Mouse (Mus musculus): ENCODE measurements around the gene Dmrta2. TPM values are rescaled to one million over a fixed set of nuclear protein-coding genes. Genes with fewer than 3 reads are reported as not detected.

The Dmrta2 gene
- polyA plus RNA-seq, 1 experiment from 2014 or later = 0.86 TPM

- Histone ChIP-seq H3K9ac (replicated peaks; ENCODE audit: low read length) (no peak overlapping the region), H3K27me3 (ENCODE audit: control insufficient read depth, insufficient read depth, low read length) (peaks cover 62% of the 10 kb centered on the region), H3K4me1 (ENCODE audit: control insufficient read depth, insufficient read depth, low read length) (peaks cover 2% of the 10 kb centered on the region), H3K36me3 (replicated peaks; ENCODE audit: control insufficient read depth, insufficient read depth, low read depth, low read length) (no peaks in the 10 kb centered on the region), H3K27ac (replicated peaks; ENCODE audit: low read depth, low read length) (no peak overlapping the region), H3K4me2 (ENCODE audit: low read depth, low read length) (no peak overlapping the region), H3K4me3 (ENCODE audit: low read depth, low read length) (no peak overlapping the region), H3K9me3 (replicated peaks; ENCODE audit: control insufficient read depth, low read length) (no peaks in the 10 kb centered on the region)
- WGBS = 3% methylated on average over 13 of the region's 13 CpGs
- no peak for DNase-seq (ENCODE audit: low spot score)
- no peak for ATAC-seq (replicated peaks; ENCODE audit: insufficient number of reproducible peaks, low FRiP score, low TSS enrichment, low read depth)
These were observed 9.0 kb downstream of the Dmrta2 start for GRCm38 (mm10) chr4:109986748-109987355.

GRCm38 (mm10) chr4:109987560-109988362, 9.9 kb downstream of the Dmrta2 start:
- no peak overlapping the region for H3K4me2 ChIP-seq (ENCODE audit: low read depth, low read length)
- H3K36me3 ChIP-seq (replicated peaks; ENCODE audit: control insufficient read depth, insufficient read depth, low read depth, low read length) = no peaks in the 10 kb centered on the region
- H3K9ac ChIP-seq (replicated peaks; ENCODE audit: low read length) = no peak overlapping the region
- peaks cover 52% of the 10 kb centered on the region for H3K27me3 ChIP-seq (ENCODE audit: control insufficient read depth, insufficient read depth, low read length)
- ATAC-seq (replicated peaks; ENCODE audit: insufficient number of reproducible peaks, low FRiP score, low TSS enrichment, low read depth) = no peak
- peaks cover 2% of the 10 kb centered on the region; the same call in 1 of the 2 replicates for H3K4me1 ChIP-seq (ENCODE audit: control insufficient read depth, insufficient read depth, low read length)
- no peaks in the 10 kb centered on the region for H3K9me3 ChIP-seq (replicated peaks; ENCODE audit: control insufficient read depth, low read length)
- under 1% methylated on average over 20 of the region's 20 CpGs for WGBS
- H3K27ac ChIP-seq (replicated peaks; ENCODE audit: low read depth, low read length) = no peak overlapping the region
- no peak for DNase-seq (ENCODE audit: low spot score)
- H3K4me3 ChIP-seq (ENCODE audit: low read depth, low read length) = no peak overlapping the region

- no peak for ATAC-seq (replicated peaks; ENCODE audit: insufficient number of reproducible peaks, low FRiP score, low TSS enrichment, low read depth)
- 7% methylated on average over 4 of the region's 5 CpGs for WGBS
These were observed 10.6 kb downstream of the Dmrta2 start for GRCm38 (mm10) chr4:109988411-109988810.

GRCm38 (mm10) chr4:109989213-109989612, 11.4 kb downstream of the Dmrta2 start:
- H3K27ac ChIP-seq (replicated peaks; ENCODE audit: low read depth, low read length) = no peak overlapping the region
- ATAC-seq (replicated peaks; ENCODE audit: insufficient number of reproducible peaks, low FRiP score, low TSS enrichment, low read depth) = no peak
- H3K4me1 ChIP-seq (ENCODE audit: control insufficient read depth, insufficient read depth, low read length) = no peaks in the 10 kb centered on the region
- DNase-seq (ENCODE audit: low spot score) = no peak
- H3K36me3 ChIP-seq (replicated peaks; ENCODE audit: control insufficient read depth, insufficient read depth, low read depth, low read length) = no peaks in the 10 kb centered on the region
- H3K4me3 ChIP-seq (ENCODE audit: low read depth, low read length) = no peak overlapping the region
- 29% methylated on average over 6 of the region's 6 CpGs for WGBS
- no peak overlapping the region for H3K4me2 ChIP-seq (ENCODE audit: low read depth, low read length)
- peaks cover 43% of the 10 kb centered on the region for H3K27me3 ChIP-seq (ENCODE audit: control insufficient read depth, insufficient read depth, low read length)
- no peak overlapping the region for H3K9ac ChIP-seq (replicated peaks; ENCODE audit: low read length)
- no peaks in the 10 kb centered on the region for H3K9me3 ChIP-seq (replicated peaks; ENCODE audit: control insufficient read depth, low read length)

More at GRCm38 (mm10) chr4:109988411-109988810, 10.6 kb downstream of the Dmrta2 start:
- no peak for DNase-seq (ENCODE audit: low spot score)
- Histone ChIP-seq H3K36me3 (replicated peaks; ENCODE audit: control insufficient read depth, insufficient read depth, low read depth, low read length) (no peaks in the 10 kb centered on the region), H3K27me3 (ENCODE audit: control insufficient read depth, insufficient read depth, low read length) (peaks cover 51% of the 10 kb centered on the region), H3K4me1 (ENCODE audit: control insufficient read depth, insufficient read depth, low read length) (peaks cover 2% of the 10 kb centered on the region; the same call in 1 of the 2 replicates), H3K27ac (replicated peaks; ENCODE audit: low read depth, low read length) (no peak overlapping the region), H3K4me3 (ENCODE audit: low read depth, low read length) (no peak overlapping the region), H3K9me3 (replicated peaks; ENCODE audit: control insufficient read depth, low read length) (no peaks in the 10 kb centered on the region), H3K9ac (replicated peaks; ENCODE audit: low read length) (no peak overlapping the region), H3K4me2 (ENCODE audit: low read depth, low read length) (no peak overlapping the region)

GRCm38 (mm10) chr4:110006044-110006443, 28.2 kb downstream of the Dmrta2 start:
- WGBS = 97% methylated on average over 1 of the region's 1 CpGs
- Histone ChIP-seq H3K4me3 (ENCODE audit: low read depth, low read length) (no peak overlapping the region), H3K36me3 (replicated peaks; ENCODE audit: control insufficient read depth, insufficient read depth, low read depth, low read length) (no peaks in the 10 kb centered on the region), H3K27me3 (ENCODE audit: control insufficient read depth, insufficient read depth, low read length) (no peaks in the 10 kb centered on the region), H3K4me2 (ENCODE audit: low read depth, low read length) (no peak overlapping the region), H3K4me1 (ENCODE audit: control insufficient read depth, insufficient read depth, low read length) (no peaks in the 10 kb centered on the region), H3K9me3 (replicated peaks; ENCODE audit: control insufficient read depth, low read length) (no peaks in the 10 kb centered on the region), H3K27ac (replicated peaks; ENCODE audit: low read depth, low read length) (no peak overlapping the region), H3K9ac (replicated peaks; ENCODE audit: low read length) (no peak overlapping the region)
- DNase-seq (ENCODE audit: low spot score) (no peak), ATAC-seq (replicated peaks; ENCODE audit: insufficient number of reproducible peaks, low FRiP score, low TSS enrichment, low read depth) (no peak)

- H3K4me3 ChIP-seq (ENCODE audit: low read depth, low read length) = no peak overlapping the region
- WGBS = 36% methylated on average over 9 of the region's 9 CpGs
- no peaks in the 10 kb centered on the region; the same call in 1 of the 2 replicates for H3K27me3 ChIP-seq (ENCODE audit: control insufficient read depth, insufficient read depth, low read length)
- H3K9ac ChIP-seq (replicated peaks; ENCODE audit: low read length) = no peak overlapping the region
- DNase-seq (ENCODE audit: low spot score) (peak; percentile 24), ATAC-seq (replicated peaks; ENCODE audit: insufficient number of reproducible peaks, low FRiP score, low TSS enrichment, low read depth) (0 out of 2 replicates have a peak, but pooled peaks have one; percentile 29)
- H3K9me3 ChIP-seq (replicated peaks; ENCODE audit: control insufficient read depth, low read length) = no peaks in the 10 kb centered on the region
- no peaks in the 10 kb centered on the region for H3K36me3 ChIP-seq (replicated peaks; ENCODE audit: control insufficient read depth, insufficient read depth, low read depth, low read length)
- no peak overlapping the region for H3K4me2 ChIP-seq (ENCODE audit: low read depth, low read length)
- no peaks in the 10 kb centered on the region for H3K4me1 ChIP-seq (ENCODE audit: control insufficient read depth, insufficient read depth, low read length)
- H3K27ac ChIP-seq (replicated peaks; ENCODE audit: low read depth, low read length) = no peak overlapping the region
These were observed 41.3 kb downstream of the Dmrta2 start for GRCm38 (mm10) chr4:110019145-110019544.

- no peak overlapping the region for H3K4me2 ChIP-seq (ENCODE audit: low read depth, low read length)
- ATAC-seq (replicated peaks; ENCODE audit: insufficient number of reproducible peaks, low FRiP score, low TSS enrichment, low read depth) (no peak), DNase-seq (ENCODE audit: low spot score) (peak; percentile 87)
- 11% methylated on average over 12 of the region's 12 CpGs for WGBS
- no peaks in the 10 kb centered on the region; the same call in 1 of the 2 replicates for H3K27me3 ChIP-seq (ENCODE audit: control insufficient read depth, insufficient read depth, low read length)
- H3K9ac ChIP-seq (replicated peaks; ENCODE audit: low read length) = no peak overlapping the region
- H3K4me1 ChIP-seq (ENCODE audit: control insufficient read depth, insufficient read depth, low read length) = no peaks in the 10 kb centered on the region
- no peak overlapping the region for H3K27ac ChIP-seq (replicated peaks; ENCODE audit: low read depth, low read length)
- no peak overlapping the region for H3K4me3 ChIP-seq (ENCODE audit: low read depth, low read length)
- no peaks in the 10 kb centered on the region for H3K36me3 ChIP-seq (replicated peaks; ENCODE audit: control insufficient read depth, insufficient read depth, low read depth, low read length)
- H3K9me3 ChIP-seq (replicated peaks; ENCODE audit: control insufficient read depth, low read length) = no peaks in the 10 kb centered on the region
These were observed 42.4 kb downstream of the Dmrta2 start for GRCm38 (mm10) chr4:110020255-110020654.
